Mouse (Mus musculus) left cerebral cortex, adult 9 months (tissue): ENCODE data around the gene Zfp280b.
"Not testable (repeated sequence)": the region's sequence is repeated elsewhere in the genome, so short reads cannot be mapped to it uniquely, and the experiment has no call there.

ENCODE experiments used
- DNase-seq, 2 experiments: peaks; one replicate each; pipeline ENCODE4 v3.0.0; 2022; ENCODE audit warnings: low spot score in 2 of 2

Zfp280b gene

DNA sequence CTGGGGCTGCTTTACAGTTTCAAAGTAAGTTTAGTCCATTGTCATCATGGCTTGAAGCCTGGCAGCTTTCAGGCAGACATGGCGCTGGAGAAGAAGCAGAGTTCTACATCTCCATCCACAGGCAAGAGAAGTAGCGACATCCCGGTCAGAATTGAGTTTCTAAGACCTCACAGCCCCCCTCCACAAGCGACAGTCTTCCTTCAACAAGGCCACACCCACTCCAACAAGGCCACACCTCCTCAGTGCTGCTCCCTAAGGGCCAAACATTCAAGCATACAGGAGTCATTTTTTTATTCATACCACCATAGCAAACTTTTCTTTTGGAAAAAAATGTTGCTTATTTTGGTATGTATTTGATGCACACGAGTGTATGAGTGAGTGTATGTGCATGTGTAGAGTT, 2.0 kb upstream of the Zfp280b start:
- DNase-seq, result no peak

DNA sequence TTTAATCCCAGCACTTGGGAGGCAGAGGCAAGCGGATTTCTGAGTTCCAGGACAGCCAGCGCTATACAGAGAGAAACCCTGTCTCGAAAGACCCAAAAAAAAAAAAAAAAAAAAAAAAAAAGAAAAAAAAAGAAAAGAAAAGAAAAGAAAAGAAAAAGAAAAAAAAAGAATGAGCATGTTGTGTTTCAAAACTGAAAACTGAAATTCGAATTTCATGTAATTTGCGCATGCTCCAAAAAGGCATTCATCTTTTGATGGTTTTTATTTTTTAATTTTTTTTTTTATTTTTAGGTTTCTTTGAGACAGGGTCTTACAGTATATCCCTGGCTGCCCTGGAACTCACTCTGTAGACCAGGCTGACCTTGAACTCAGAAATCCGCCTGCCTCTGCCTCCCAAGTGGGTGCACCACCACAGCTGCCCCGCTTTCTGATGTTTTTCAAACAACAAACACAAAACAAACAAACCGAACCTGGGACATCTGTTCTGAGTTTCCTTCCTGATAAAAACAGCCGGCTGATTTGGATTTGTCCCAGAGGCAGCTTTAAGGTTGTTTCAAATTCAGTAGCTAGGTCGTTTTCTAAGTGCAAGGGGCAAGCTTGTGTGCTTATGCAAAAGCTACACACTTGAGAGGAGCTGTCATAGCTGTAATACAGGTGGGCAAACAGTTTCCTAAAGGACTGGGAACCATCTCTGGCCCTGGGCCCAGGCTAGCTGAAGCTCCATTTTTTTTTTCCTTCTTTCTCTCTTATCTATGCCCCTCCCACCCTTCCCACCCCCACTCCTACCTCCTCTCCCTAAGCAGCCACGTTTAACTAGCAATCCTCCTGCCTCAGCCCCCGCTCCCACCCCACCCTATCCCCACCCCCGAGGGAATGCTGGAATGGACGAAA, 694 bp upstream of the Zfp280b start:
- no peak for DNase-seq

DNA sequence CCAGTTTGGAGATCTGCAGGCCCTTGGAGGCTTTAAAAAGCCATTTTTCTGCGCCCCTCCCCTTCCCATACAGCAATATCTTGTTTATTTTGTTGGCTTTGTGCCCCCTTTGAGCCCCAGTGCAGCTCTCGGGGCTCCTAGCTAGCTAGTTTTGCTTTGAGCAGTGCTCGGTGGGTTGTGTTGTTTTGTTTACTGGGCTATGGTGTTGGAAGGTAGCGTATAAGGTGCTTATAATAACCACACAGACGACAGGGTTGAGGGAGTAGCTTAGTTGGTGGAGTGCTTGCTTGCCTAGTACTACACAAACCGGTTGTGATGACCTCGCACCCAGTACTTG, 637 bp downstream of the Zfp280b start:
- no peak for DNase-seq

DNA sequence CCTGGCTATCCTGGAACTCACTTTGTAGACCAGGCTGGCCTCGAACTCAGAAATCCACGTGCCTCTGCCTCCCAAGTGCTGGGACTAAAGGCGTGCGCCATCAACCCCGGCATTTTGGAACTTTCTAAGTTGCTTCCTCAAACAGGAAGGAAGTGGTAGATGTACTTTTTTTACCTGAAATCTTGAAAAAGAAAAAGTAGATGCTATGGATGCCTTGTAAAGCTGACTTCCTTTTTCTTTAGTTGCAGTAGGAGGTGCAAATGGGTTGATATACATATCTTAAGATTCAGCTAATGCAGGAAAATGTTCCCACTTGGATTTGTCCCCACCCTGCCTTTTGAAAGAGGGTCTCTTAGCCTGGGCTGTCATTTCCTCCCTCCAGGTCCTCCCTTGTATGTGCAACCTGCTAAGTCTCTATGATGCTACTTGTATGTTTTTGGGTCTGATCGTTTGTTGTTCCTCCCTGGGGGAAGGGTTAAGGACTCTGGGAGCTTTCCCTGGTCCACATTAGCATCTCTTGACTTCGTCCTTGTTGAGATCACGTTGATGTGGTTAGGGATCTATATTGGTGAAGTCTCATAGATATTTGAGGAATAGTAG, 1.7 kb downstream of the Zfp280b start:
- no peak for DNase-seq

DNA sequence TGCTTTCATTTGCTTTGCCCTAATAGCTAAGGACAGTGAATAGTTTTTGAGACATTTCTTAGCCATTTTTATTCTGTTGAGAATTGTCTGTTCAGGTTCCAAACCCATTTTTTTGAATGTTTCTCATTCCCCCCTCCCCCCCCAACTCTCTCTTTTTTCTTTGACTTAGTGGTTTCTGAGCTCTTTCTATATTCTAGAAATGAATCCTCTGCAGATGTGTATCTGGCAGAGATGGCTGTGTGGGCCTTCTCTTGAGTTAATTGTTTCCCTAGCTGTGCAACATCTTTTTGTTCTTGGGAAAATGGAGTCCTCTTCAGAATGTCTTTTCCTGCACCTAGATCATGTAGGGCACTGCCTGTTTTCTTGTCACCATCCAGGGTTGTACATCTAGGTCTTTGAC, 2.8 kb downstream of the Zfp280b start:
- DNase-seq, result no peak

DNA sequence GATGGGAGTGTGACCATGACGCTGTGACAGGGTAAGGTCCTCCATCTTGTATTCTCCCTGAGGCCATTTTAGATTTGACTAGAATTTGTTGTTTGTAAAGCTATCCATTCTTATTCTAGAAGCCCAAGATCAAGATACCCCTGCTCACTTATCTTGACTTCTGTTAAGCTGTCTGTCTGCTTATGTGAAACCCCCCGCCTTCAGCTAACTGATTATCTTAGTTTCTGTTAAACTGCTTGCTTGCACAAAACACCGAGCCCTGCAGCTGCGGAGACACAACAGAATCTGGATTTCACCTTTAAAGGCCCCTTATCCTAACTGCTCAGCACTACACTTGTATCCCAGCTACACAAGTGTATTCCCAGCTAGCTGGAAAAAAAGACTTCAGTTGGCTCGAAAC, 4.5 kb downstream of the Zfp280b start:
- DNase-seq, result no peak

DNA sequence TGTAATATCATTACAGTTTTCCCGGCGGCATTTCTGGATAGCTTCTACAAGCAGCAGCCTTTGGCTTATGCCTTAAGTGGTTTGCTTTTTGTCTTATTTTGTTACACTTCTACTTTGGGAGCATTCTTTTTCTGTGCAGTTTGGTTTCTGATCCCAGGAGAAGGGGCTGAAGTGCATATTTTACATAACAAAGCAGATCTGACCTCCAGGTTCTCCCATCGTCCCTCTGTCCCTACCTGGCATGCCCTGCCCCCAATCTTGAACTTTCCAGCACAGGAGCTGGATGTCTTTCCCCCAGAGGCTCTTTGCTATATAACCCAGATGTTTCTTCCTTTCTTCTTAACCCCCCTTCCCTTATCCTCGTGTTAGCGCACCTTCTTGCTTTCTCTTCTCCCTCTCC, 12.9 kb downstream of the Zfp280b start:
- no peak for DNase-seq

DNA sequence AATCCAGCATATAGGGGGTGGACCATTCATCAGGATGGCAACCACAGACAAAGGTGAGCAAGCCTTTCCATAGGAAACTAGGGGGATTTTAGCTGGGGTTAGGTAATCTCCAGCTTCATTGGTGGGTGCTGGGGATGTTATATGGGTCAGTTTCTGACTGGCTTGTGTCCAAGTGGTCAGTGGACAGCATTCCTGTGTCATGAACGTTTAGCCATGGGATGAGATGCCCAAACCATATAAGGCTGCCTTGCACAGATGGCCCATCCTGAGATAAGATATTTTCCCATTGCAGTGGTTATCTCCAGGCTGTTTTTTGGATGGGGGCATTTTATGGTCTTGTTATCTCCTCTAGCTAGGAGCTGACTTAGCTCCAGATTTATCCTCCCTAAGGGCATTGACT, 14.3 kb downstream of the Zfp280b start:
- no peak for DNase-seq

DNA sequence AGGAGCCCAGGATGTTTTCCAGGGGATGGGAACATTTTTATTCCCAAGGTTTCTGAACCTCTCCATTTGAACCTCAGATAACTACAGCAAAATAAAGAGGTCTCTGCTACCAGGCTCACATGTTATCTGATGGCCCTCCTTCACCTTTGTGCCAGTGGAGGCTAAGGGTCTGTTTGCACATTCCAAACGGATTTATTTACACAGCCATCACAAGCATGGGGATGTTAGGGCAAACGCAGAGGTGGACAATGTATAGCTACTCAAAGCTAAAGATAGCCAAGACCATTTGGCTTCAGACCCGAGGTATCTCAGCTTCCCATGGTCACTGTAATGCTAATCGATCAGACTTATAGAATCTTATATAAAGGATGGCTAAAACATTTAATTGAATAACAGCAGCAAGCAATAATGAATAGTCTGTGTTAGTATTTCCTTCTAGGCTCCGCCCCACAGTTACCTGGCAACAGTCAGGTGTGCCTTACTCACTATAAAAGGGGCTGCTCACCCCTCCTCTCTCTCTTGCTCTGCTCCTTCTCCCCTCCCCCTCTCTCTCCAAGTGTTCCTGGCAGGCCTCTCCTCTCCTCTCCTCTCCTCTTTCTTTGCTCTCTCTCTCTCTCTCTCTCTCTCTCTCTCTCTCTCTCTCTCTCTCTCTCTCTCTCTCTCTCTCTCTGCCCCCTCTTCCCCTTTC, 14.9 kb downstream of the Zfp280b start:
- DNase-seq, result no peak

DNA sequence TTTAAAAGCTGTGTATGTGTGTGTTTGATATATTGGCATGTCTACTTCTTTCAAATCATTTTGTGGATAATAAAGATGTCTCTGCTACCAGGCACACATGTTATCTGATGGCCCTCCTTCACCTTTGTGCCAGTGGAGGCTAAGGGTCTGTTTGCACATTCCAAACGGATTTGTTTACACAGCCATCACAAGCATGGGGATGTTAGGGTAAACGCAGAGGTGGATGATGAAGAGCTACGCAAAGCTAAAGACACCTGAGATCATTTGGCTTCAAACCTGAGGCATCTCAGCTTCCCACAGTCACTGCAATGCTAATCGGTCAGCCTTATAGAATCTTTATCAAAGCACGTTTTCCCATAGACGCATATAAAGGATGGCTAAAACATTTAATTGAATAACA, 16.5 kb downstream of the Zfp280b start:
- DNase-seq, result no peak

DNA sequence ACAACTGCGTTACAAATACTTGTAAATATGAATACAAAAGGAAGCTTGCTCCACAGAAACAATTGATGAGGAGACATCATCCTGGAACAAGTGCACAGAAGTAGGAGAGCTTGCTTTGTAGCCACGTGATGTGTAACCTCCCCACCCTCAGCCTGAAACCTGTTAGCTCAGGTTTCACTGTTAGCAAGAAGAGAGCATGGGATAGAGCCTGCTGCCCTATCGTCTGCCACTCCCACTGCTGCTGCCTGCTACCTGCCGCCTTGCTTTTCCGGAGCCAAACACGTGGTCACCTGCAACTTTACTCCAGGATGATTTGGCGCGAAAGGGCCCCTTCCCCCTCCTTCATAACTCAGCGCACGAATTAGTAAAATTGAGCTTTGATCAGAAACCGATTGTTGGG, 19.4 kb downstream of the Zfp280b start:
- no peak for DNase-seq

DNA sequence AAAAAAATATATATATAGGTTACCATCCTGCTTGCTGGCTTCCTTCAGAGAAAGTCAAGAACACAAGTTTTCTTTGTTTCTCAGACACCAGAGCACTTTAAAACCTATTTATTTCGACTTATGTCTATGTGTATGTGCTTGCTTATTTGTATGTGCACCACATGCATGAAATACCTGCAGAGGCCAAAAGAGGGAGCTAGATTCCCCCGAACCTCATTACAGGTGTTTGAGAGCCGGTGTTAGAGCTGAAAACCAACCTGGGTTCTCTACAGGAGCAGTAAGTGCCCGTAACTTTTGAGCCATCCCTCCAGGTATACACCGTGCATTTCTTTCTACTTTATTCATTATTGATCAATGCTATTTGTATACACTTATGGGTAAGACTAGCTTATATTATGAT, 30.0 kb downstream of the Zfp280b start:
- no peak for DNase-seq

DNA sequence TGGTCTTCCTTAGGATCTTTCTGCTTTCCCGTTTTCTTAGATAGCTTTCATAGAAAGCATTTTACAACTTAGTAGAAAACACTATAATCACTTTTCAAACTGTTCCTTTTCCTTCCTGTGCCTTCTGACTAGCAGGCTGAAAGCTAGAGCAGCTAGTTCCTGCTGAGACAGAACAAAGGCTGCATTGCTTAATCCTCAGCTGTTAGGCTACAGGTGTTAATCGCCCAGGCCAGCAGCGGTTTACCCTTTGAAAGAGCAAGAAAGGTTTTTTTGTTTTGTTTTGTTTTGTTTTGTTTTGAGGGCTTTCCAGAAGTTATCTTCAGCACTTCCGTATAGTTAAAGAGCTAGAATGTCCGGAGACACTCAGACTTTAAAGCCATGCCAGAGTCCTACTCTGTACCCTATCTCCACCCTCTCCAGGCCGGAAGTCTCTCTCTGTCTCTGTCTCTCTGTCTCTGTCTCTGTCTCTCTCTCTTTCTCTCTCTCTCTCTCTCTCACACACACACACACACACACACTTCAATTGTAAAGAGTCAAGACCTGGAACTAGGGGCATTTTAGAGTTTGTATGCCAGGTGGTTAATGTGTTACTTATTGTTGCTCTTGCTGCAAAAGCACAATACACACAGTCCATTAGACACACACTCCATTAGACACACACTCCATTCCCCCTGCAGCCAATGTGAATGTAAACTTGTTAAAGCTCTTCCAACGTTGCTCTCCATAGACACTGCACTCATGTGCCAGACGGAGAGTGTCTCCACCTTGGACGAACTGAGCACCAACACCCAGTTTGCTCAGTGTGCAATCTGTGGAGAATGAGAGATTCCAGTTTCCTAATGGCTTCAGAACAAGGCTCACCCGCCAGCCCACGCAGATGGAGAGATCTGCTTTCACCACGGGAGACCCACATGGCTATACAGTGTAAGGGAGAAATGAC, 35.5 kb downstream of the Zfp280b start:
- no peak for DNase-seq

DNA sequence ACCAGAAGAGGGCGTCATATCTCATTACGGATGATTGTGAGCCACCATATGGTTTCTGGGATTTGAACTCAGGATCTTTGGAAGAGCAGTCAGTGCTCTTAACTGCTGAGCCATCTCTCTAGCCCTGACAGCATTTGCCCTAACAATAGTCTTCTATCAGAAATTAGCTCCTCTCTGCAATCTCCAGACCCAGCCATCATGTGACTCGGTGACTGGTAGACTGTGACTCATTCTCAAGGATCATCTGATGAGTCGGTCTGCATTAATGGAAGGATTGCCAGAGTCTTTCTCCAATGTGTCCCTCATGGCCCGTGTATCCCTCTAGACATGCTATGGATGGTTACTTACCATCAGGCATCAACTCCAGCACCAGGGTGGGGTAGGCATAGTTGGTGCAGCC, 39.6 kb downstream of the Zfp280b start:
- not testable (repeated sequence) for DNase-seq

DNA sequence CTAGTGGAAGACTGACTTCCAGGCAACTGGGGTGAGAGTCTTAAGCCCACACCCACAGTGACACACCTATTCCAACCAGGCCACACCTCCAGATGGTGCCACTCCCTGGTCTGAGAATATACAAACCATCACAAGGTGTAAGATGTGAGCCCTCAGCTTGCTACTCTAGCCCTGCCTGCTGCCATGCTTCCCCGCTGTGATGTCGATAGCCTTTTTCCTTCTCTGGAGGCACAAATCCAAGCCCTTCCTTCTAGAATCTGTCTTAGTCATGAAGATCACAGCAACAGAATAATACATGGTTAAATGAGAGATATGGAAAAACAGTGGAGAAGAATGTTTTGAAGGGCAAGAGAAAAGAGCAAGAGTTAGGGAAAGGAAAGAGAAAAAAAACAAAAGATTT, 44.6 kb downstream of the Zfp280b start:
- DNase-seq, result not testable (repeated sequence)
